In the genomic region with DNA sequence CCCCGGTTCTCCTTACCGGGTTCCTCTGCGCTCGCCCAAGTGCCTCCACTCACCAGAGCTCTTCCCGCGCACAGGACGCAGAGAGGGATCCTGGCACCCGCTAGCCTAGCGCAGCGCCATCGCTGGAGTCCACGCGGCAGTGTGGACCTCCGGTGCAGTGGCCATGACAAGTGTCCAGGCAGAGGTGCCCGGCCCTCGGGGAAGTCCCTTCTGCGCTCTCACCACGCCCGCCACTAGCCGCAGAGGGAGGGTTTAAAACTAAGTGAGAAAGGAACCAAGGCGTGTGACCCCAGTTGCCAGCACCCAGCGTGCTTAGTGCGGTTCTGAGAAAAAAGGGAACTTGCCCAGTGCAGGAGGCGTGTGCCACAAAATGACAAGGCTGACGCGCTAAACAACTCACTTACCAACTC, we compare ENCODE assay signal across 8 mouse cellular contexts. TPM values are rescaled to one million over a fixed set of nuclear protein-coding genes. Genes with fewer than 3 reads are reported as not detected.
DNase-seq lines count a peak whose midpoint lies in the region; ATAC-seq and TF ChIP-seq lines count a peak whose summit lies in the region.

A gene (minus strand): TSS at position 207 of the 410 bp plus-strand sequence.

- TF ChIP-seq POLR2A in heart, adult 2 months (IDR thresholded peaks at IDR 0.05; ENCODE audit: insufficient read depth, low read depth, low read length): no peak

- no peak for TF ChIP-seq CTCF in heart, adult 2 months (IDR thresholded peaks at IDR 0.05)

- 2% methylated on average over 26 of the region's 26 CpGs for WGBS in heart, adult 2 months

- H3K79me2 ChIP-seq in heart, adult 2 months (replicated peaks; ENCODE audit: control insufficient read depth, insufficient read depth, low read length): no peaks in the 10 kb centered on the region

- no peak within 1 kb of the TSS for H3K4me3 ChIP-seq in heart, adult 2 months

- no peak for TF ChIP-seq EP300 in heart, adult 2 months (IDR thresholded peaks at IDR 0.05; ENCODE audit: insufficient read depth, low read depth, low read length)

- peak; percentile 10 for DNase-seq in kidney, postnatal 10 days
- DNase-seq in kidney, adult 18-20 months: no peak
- peak; percentile 2 for DNase-seq in brain, adult 2 months (ENCODE audit: low read depth, low spot score)
- peak; percentile 23 to 49 for DNase-seq in heart, adult 2 months
- DNase-seq in kidney, postnatal 4 days: peak; percentile 9 to 11
- DNase-seq in spleen, postnatal 36 days (ENCODE audit: low spot score in 2 of 2): peak; percentile 32 to 48
- DNase-seq in testis, postnatal 14 days (ENCODE audit: low spot score): no peak

- intact Hi-C loops in heart, adult 2 months (cut with DNase I): no loop called here

- no peak within 1 kb of the TSS for H3K27ac ChIP-seq in heart, adult 2 months

- no peaks in the 10 kb centered on the region for H3K36me3 ChIP-seq in heart, adult 2 months (ENCODE audit: control insufficient read depth, insufficient read depth, low read length)

- H3K4me1 ChIP-seq in heart, adult 2 months (ENCODE audit: control insufficient read depth, insufficient read depth, low read length): no peaks in the 10 kb centered on the region

- H3K9ac ChIP-seq in heart, adult 2 months (ENCODE audit: low read depth, low read length): no peak within 1 kb of the TSS

- peaks cover 2% of the 10 kb centered on the region; the same call in 1 of the 2 replicates for H3K27me3 ChIP-seq in heart, adult 2 months (ENCODE audit: control insufficient read depth, insufficient read depth, low read length)

- peak; percentile 93 for ATAC-seq in megakaryocyte progenitor cell, adult 5-6 weeks (replicated peaks; ENCODE audit: poor library complexity)

RNA-seq across cellular contexts. Expression of the gene that starts here (rescaled TPM):
- total RNA-seq in heart, adult 2 months (2021): under 1 TPM in 1 of 2 experiments, not detected in 1; 0.20 TPM
- 0.06 and 0.18 TPM in 2 replicates for polyA plus RNA-seq in heart, adult 2 months (2012; rRNA removed)
- 6.8 and 7.8 TPM in 2 replicates for total RNA-seq in megakaryocyte progenitor cell, adult 5-6 weeks (2015)
- 1.1 and 3.2 TPM in 2 replicates for total RNA-seq in megakaryocyte progenitor cell, adult 5-6 weeks (2017)

Comparison
In these comparisons a context has a peak if more than half of its experiments do, and no peak if none do; other contexts are left out.
1. DNase-seq: peak in kidney, postnatal 10 days (single experiment), brain, adult 2 months (single experiment), kidney, postnatal 4 days (2 of 2) and spleen, postnatal 36 days (2 of 2); none in kidney, adult 18-20 months (single experiment) and testis, postnatal 14 days (single experiment).
2. Peak in DNase-seq in heart, adult 2 months; RNA of the gene not detected or under 1 TPM.